Mouse (Mus musculus): ENCODE measurements around the gene Rara. TPM values are rescaled to one million over a fixed set of nuclear protein-coding genes. Genes with fewer than 3 reads are reported as not detected.
"Not testable (repeated sequence)": the region's sequence is repeated elsewhere in the genome, so short reads cannot be mapped to it uniquely, and the experiment has no call there.

Rara gene
- total RNA-seq (2021) = 10 to 100 TPM; 18.5 to 18.7 TPM

DNA sequence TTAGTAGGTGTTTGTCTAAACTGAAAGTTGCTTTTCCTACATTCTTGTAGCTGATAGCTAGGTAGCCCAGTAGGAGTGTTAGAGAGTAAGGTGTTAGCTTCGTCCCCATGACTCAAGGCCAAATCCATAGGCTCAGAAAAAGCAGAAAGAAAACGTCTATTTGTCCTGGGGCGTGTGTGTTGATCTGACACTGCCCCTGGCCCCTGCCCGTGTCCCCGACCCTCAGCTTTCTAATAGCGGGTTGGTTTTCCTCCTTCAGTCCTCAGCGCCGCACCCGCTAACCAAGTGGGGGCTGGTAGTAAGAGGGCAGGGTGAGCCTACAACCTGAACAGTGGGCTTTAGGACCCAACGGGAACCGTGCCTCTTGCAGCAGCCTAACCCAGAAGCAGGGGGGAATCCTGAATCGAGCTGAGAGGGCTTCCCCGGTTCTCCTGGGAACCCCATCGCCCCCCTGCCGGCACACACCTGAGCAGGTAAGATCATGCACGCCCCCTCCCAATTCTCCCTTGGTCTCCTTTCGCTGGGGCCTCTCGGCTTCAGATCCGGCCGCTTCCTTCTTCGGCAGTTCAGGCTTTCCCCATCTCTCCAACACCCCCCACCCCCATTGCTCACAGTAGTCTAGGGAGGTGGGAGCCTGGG, at the start of gene Rara:
TSS of gene Rara (plus strand) at position 381 of the 639 bp plus-strand sequence.
- DNase-seq = no peak

DNA sequence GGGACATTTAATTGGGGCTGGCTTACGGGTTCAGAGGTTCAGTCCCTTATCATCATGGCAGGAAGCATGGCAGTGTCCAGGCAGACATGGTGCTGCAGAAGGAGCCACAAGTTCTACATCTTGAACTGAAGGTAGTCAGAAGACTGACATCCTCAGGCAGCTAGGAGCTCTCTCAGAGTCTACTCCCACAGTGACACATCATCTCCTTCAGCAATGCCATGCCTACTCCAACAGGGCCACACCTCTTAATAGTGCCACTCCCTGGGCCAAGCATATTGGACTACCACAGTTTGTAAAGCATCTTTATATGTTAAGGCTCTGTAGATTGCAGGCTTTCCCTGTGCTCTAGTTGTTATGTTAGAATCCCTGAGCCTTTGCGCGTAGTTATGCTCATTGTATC, 39.9 kb upstream of the Rara start:
- no peak for DNase-seq

DNA sequence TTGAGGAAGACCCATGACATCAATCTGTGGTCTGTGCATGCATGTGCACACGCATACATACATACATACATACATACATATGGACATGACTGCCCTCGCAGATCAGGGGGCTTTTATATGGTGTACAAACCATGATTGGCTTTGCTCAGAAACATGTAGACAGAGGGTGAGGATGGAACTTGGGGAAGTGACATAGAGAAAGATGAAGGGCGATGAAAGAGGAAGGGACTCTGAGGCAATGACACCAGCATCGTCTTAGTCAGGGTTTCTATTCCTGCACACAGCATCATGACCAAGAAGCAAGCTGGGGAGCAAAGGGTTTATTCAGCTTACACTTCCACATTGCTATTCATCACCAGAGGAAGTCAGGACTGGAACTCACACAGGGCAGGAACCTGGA, 38.5 kb upstream of the Rara start:
- no peak for DNase-seq

DNA sequence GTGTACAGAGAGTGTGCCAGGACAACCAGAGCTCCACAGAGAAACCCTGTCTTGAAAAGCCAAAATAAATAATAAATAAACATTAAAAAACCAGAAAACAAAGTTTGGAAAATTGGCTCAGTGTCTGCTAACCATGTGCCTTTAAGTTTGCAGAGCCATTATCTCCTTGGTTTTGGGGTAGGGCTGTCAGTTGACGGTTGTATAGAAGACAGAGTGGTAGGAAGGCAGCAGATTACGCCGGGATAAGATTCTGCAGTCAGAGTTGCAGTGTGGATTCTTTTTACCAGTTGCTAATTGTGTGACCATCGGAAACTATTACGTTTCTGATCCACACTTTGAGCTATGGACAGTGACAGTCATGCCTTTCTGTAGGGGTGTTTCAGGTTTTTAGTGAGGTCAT, 37.6 kb upstream of the Rara start:
- no peak for DNase-seq

DNA sequence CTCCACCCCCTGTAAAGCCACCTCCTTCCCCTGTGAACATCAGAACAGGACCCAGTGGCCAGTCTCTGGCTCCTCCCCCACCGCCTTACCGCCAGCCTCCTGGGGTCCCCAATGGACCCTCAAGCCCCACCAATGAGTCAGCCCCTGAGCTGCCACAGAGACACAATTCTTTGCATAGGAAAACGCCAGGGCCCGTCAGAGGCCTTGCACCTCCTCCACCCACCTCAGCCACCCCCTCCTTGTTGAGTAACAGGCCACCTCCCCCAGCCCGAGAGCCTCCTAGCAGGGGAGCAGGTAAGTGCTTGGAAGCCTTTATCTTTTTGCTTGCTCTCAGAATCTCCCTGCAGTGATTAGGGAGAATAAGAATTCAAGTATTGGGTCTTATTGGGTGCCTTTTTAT, 35.2 kb upstream of the Rara start:
- DNase-seq = no peak

DNA sequence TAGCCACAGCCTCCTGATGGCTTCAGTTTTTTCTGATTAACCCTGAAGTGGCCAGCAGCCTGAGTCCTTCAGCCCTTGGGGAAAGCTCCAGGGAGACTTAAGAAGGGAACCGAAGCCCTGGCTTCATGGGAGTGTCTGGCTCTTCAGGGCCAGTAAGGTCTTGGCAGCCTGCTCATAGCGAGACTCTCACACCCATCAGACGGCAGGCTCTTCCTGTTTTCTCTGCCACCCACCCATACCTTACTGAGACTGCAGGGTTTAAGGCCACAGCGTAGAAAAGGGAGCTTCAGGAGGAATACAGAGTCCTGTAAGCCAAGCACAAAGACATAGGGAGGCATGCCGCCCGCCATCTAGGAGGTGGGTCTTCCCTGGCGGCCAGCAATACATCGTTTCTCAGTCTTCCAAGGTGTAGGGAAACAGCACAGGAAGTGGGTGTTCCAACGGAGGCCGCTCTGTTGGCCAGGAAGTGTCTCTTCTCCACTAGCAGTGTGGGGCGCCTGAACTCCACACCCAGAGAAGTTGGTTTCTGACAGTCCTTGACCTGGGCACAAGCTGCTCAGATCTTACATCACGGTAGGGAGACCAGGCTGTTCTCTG, 27.0 kb upstream of the Rara start:
- DNase-seq = no peak

DNA sequence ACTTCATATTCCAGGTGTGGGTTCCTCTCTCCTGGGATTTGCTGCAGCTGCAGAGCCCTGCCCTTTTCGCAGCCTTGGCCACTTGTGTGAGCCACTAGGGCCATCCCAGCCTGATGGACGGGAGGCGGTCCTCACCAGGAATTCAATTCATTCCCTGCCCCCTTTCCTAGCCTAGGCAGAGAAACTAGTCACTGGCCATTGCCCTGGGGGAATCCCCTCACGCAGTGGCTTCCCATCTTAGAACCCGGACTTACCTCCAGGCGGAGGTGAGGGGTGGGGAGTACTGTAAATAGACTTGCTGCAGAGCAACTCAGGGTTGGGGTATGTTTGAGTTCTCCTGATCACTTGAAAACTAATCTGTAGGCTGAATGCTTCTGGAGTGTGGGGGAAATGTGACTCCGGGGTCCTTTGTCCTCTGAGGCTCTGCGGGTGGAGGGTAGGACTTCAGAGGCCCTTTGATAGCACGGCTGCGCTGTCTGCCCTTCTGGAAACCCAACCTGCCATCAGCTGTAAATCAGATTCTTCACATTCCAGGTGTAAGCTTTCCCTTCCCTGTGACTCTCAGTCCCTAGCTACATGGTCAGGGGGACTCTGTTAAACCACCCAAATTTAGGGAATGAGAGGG, 24.9 kb upstream of the Rara start:
- no peak for DNase-seq

DNA sequence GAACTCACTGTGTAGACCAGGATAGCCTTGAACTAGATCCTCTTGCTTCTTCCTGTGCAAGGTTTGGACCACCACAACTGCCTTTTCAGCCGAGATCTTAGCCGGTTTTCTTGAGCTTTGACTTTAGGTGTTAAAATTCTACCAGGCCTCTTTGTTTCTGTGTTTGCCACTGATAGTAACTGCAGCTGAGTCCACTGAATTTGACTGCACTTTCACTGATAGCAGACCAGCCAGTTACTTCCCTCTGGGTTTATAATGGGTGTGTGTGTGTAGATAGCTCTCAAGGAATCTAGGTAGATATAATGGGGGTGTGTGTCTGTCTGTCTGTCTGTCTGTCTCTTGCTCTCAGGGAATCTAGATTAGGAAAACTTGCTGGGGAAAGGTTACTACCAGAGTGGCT, 23.0 kb upstream of the Rara start:
- DNase-seq = no peak

DNA sequence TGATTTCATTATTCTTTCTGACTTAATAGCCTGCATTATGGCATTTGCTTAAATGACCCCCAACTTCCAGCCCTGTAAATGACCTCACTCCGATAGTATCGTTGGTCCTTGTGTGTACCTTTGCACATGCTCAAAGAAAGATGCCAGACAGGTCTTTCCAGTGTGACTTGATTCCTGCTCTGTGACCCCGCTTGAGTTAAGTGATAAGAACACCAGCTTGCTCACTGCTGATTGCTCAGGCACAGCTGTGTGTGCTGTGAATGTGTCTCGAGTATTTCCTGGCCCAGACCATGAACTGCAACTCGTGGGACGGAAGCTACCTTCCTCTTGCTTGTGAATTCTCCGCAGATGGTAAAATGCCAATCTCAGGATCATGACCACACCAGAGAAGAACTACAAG, 22.6 kb upstream of the Rara start:
- no peak for DNase-seq

DNA sequence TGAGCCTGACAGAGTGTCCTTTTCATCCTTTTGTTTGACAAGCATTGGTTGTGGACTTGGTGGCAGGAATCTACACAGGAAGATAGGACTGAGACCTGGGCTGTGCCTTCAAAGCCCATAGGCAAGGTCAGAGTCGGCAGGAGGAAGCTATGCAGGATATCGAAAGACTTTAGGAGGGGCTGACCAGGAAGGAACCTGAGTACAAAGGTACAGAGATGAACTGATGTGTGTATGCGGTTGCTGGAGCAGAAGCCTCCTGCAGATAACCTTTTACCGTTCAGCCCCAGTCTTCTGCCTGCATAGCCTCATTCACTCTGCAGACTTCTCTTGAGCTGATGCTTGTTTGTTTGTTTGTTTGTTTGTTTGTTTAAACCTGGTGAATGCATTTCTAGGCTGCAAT, 22.0 kb upstream of the Rara start:
- DNase-seq = no peak

DNA sequence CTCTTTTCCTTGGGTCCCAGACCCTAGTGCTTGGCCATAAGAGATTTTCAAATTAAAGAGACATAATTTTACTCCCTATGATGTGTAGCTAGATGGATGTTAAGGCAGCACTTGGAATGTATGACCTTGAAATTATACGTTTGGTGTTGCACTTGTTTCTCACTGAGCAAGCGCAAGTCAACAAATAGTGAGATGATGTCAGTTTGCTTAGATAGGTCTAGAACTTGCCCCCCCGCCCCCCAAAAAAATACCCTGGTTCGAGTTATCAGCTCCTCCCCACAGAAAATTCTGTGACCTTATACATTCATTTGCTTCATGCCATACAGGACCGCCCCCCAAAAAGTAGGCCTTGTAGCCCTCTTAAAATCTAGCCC, 20.6 kb upstream of the Rara start:
- DNase-seq = no peak

DNA sequence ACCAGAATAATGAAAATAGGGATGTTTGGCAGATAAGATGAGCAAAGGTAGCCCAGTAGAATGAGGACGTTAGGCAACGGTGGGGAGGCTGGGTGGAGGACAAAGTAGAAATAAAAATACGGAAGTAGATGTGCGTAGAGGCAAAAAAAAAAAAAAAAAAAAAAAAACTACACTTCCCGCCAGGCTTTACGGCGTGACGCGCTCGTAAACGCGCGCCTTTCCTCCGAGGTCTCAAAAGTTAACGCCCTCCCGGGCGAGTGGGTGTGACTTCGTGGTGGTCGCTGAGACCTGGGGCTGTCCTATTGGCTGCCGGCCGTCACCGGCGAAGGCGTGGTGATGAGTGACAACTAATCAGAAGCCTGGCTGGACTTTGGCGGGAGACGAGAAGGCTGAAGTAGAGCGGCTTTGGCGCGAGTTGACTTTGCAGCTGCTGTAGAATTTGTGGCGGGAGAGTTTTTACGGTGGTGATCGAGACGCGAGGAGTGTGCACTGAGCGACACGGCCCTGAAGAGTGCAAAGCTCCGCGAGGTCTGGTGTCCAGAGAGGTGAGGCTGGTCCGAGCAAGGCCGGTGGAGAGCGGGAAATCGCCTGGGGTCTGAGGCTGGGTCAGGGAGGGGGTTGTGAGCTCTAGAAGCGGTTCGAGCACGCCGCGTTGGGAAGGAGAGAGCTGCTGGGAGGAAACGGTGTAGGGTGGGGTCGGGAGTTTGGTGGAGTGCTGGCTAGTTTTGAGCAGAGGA, 20.0 kb upstream of the Rara start, which contains the start of gene Cdc6:
TSS of gene Cdc6 (plus strand) at position 365 of the 737 bp plus-strand sequence.
- peak; percentile 91 to 94 for DNase-seq

DNA sequence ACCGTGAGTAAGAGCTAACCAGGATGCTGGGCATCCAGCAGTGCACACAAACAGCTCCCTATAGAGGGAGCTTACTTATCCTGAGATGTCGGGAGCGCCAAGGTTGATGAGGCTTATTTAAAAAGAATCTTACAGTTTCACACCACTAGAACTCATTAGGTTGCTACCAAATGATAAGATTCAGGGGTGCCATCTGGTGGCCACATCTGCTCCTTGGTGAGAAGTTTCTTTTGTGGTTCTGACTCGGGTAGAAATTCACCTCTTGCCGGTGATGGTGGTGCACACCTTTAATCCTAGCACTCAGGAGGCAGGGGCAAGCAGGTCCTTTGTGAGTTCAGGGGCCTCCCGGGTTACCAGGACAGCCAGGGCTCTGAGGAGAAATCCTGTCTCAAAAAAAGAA, 18.0 kb upstream of the Rara start:
- DNase-seq = peak; percentile 52 to 65

DNA sequence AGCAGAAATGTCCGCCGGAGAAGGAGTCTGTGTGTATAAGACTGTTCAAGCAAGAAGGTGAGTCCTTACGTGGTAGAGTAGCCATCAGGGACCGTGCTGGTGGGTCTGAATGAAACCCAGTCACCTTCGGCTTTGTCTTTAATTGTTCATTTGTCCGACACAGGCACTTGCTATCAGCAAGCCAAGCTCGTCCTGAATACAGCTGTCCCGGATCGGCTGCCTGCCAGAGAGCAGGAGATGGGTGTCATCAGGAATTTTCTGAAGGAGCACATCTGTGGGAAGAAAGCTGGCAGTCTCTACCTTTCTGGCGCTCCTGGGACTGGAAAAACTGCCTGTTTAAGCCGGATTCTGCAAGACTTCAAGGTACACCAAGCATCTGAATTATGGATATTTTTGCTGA, 17.2 kb upstream of the Rara start:
- DNase-seq = no peak

DNA sequence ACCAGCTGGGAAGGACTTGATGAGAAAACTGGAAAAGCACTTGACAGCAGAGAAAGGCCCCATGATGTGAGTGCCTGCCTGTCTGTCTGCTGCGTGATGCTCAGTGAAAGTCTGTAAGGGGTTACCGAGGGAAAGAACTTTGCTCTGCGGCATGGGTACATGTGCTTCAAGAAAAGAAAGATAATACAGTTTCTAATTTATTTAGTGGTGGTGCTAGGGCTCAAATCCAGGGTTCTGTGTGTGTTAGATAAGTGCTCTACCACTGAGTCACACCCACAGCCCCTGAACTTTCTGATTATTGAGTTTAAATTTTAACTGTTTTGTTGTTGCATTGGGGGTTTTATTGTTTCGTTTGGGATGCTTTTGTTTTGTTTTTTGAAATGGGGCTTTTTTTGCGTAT, 16.1 kb upstream of the Rara start:
- DNase-seq = no peak

DNA sequence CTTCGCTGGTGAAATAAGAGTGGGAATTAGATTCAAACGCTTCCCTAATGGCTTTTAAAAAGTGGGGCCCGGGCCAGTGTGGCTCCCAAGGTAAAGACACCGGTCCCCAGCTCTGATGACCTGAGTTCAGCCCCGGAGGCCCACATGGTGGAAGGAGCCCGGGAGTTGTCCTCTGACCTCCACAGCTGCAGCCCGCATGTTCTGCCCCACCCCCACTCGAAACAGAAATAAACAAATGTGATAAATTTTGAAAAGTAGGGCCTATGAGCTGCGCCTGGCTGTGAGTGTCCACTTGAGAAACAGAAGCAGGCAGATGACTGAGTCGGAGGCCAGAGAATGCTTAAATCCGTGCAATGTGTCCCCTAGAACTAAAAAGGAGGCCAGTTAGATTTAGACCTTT, 13.4 kb upstream of the Rara start:
- DNase-seq = no peak

DNA sequence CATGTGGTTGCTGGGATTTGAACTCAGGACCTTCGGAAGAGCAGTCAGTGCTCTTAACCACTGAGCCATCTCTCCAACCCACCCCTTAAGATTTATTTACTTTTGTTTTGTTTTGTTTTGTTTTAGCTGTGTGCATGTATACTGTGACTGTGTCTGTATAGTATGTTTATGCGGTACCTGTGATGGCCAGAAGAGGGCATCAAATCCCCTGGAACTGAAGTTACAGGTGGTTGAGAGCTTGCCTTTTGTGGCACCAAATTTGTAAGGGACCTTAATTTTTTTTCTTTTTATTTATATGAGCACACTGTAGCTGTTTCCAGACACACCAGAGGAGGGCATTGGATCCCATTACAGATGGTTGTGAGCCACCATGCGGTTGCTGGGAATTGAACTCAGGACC, 11.2 kb upstream of the Rara start:
- DNase-seq = not testable (repeated sequence)

DNA sequence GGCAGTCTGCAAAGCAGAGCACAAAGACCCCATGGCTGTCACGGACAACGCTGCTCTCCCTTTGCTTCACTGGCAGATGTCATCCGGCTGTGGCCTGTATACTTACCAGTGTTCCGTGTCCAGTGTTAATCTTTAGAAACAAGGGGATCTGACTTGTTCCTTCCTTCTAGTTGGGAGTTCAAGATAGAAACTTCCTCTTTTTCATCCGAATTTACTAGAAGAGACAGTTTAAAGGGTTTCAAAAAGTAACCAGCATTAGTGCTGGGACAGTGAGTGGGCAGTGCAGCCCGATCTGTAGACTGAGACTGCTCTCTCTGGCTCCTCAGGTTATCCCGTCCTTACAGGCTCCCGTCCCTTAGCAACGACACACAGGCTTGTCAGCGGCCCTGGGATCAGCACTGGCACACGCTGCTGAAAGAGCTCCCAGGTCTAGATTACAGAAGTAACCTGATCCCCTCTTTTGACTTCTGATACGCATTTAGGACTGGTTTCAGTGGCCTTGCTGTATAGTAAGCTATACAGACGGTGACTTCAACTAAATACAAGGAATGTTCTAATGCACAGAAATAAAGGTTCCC, 10.1 kb upstream of the Rara start:
- DNase-seq = no peak

DNA sequence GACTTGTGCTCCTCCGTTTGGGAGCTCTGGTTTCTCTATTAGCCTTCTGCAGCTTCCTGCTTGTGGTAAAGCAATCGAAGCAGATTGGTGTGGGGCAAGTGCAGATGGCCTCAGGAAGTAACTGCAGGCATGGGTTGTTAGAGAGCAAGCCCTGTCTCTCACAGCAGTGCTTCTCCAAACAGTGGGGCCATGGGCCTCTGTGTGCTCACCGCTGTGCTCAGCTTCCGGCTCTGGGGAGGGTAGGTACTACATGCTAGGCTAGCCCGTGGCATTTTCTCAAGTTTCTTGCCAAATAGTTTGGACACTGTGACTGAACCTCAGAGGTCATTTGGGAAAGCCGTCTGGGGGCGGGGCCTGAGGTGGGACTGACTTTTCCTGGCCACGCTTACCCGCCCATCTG, 9.4 kb upstream of the Rara start:
- no peak for DNase-seq

DNA sequence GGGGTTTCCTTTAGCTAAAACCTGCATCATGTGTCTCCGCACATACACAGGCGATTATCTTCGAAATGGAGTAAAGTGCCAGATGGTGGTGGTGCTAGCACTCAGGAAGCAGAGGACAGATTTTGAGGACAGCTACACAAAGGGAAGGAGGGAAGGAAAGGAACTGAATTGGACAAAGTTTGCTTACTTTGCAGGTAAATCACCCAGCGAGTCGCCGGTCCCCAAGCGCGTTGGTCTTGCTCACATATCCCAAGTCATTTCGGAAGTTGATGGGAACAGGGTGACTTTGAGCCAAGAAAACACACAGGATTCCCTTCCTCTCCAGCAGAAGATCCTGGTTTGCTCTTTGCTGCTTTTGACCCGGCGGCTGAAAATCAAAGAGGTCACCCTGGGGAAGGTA, 8.6 kb upstream of the Rara start:
- no peak for DNase-seq

DNA sequence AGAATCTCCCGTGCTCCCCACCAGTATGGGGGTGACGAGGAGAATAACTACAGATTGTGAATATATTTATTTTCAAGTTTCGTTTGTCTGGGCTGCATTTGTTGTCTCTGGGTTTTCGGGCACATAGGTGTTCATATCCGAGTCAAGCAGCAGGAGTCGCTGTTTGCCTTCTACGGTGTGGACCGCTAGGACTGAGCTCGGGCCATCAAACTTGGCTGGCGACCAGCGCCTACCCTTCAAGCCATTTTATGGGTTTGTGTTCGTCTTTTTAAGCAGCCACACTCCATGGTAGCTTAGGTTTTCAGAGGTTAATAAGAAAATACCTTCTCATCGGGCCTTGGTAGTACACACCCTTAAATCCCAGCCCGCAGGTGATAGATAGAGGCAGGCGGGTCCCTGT, 5.8 kb upstream of the Rara start:
- DNase-seq = not testable (repeated sequence)

DNA sequence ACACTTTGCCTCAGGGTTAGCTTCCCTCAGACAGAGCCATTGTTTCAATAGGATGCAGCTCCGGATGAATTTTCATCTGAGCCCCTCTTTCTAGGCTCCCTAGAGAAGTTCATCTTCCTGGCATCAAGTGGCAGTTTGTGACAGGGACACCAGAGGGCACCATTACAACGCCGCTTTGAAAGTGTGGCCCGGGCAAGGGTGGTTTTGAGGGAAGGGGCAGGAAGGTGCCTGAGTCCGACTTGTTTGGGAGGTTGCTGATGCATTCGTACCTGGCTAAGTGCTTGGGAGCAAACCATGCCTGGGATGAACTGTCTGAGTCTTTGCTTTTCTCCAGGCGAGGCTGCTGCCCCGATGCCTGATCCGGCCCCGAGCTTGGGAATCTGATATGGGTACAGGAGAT, 5.3 kb upstream of the Rara start:
- peak in 1 of 2 experiments; percentile 51 for DNase-seq

Measured in layer of hippocampus, postnatal 36 days (tissue).